Mouse (Mus musculus) midbrain, embryonic 14.5 days (tissue): ENCODE measurements at regions not wholly inside any gene's neighbourhood (a gene's known extent, or its start where the extent isn't known, plus 50 kb on each side); places are given as distances from the start of the nearest gene placed in this dataset.

ENCODE experiments used
- ATAC-seq: fragments of 200-750 bp; cut with Nextera tagmentation; 2 replicates; pipeline ENCODE4 v1.8.0; 2017; ENCODE audit warnings: moderate number of reproducible peaks, moderate library complexity; ENCODE audit not compliant: low FRiP score, low TSS enrichment
- DNase-seq: peaks from one replicate; pipeline ENCODE4 v3.0.0-alpha.2; 2015
- H3K27ac ChIP-seq: fragments of 300-500 bp; sonication (generic); replicated peaks from 2 replicates; pipeline ENCODE4 v1.5.1; 2014; ENCODE audit warnings: mild to moderate bottlenecking, low read depth, low read length, moderate library complexity
- H3K27me3 ChIP-seq: fragments of 300-500 bp; sonication (generic); 2 replicates; pipeline ENCODE4 v1.6.1; 2014; ENCODE audit warnings: low read length, control low read depth, mixed read lengths; ENCODE audit not compliant: control insufficient read depth, insufficient read depth
- H3K36me3 ChIP-seq: fragments of 300-500 bp; sonication (generic); 2 replicates; pipeline ENCODE4 v1.6.1; 2014; ENCODE audit warnings: low read length, control low read depth; ENCODE audit not compliant: control insufficient read depth, insufficient read depth
- H3K4me1 ChIP-seq: fragments of 300-500 bp; sonication (generic); 2 replicates; pipeline ENCODE4 v1.6.1; 2014; ENCODE audit warnings: mild to moderate bottlenecking, antibody characterized with exemption, low read length, control low read depth; ENCODE audit not compliant: control insufficient read depth, insufficient read depth
- H3K4me2 ChIP-seq: fragments of 300-500 bp; sonication (generic); 2 replicates; pipeline ENCODE4 v1.6.1; 2014; ENCODE audit warnings: mild to moderate bottlenecking, low read length, moderate library complexity
- H3K4me3 ChIP-seq: fragments of 300-500 bp; sonication (generic); replicated peaks from 2 replicates; pipeline ENCODE4 v1.5.1; 2014; ENCODE audit warnings: low read depth, low read length
- H3K9ac ChIP-seq: fragments of 300-500 bp; sonication (generic); replicated peaks from 2 replicates; pipeline ENCODE4 v1.6.1; 2014; ENCODE audit warnings: mild to moderate bottlenecking, low read length, moderate library complexity
- H3K9me3 ChIP-seq: fragments of 300-500 bp; sonication (generic); 2 replicates; pipeline ENCODE4 v1.6.1; 2016; ENCODE audit warnings: low read length, control low read depth, mixed read lengths; ENCODE audit not compliant: control insufficient read depth
- WGBS: fragments of 180-500 bp; shearing (Covaris S2); extraction: QIAGEN DNeasy Blood & Tissue Kit; methylation state at CpG from one replicate; pipeline ENCODE4 v1.1.7; 2014; 5-methylcytosine and 5-hydroxymethylcytosine counted together

DNA sequence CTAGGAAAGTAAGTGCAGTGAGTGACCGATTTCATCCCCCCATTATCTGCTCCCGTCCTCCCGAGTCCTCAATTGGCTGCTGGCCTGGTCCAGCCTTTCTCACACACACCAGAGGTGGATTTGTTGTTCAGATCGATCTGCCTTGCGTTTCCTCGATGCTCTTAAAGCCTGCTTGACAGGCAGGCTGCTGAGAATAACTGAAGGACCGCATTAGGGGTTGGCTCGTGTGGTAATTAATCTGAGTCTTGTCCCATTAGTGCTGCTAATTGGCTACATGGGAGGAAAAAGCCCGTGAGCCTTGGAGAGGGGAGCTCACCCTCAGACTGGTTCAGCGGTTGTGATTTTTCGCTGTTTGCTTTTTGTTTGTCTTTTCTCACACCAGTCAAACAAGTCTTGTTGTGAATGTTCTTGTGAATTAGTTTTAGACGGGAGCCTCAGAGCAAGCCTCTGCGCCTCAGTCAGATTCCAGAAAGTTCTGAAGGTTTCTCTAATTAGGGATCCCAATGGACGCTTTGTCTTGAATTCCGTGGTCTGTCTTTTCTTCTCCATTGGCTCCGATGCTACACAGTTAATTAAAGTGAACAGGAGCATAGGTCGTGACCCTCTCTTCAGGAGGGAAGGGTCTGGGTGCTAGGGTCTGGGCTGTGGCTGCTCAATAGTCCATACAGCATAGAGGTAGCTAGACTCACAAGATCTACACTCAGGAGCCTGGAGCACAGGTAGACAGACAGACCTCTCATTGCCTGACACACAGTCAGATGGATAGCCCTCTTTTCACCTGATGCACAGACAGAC lies 226.1 kb upstream of the BB014433 start:
- 34% methylated on average over 17 of the region's 17 CpGs for WGBS
- H3K27me3 ChIP-seq, result no peaks in the 10 kb centered on the region
- H3K4me2 ChIP-seq, result no peak overlapping the region
- no peaks in the 10 kb centered on the region for H3K9me3 ChIP-seq
- 0 out of 2 replicates have a peak, but pooled peaks cover 5% of the 10 kb centered on the region for H3K4me1 ChIP-seq
- H3K27ac ChIP-seq, result no peak overlapping the region
- no peak overlapping the region for H3K4me3 ChIP-seq
- ATAC-seq, result no peak
- DNase-seq, result peak; percentile 31
- no peak overlapping the region for H3K9ac ChIP-seq
- H3K36me3 ChIP-seq, result no peaks in the 10 kb centered on the region

DNA sequence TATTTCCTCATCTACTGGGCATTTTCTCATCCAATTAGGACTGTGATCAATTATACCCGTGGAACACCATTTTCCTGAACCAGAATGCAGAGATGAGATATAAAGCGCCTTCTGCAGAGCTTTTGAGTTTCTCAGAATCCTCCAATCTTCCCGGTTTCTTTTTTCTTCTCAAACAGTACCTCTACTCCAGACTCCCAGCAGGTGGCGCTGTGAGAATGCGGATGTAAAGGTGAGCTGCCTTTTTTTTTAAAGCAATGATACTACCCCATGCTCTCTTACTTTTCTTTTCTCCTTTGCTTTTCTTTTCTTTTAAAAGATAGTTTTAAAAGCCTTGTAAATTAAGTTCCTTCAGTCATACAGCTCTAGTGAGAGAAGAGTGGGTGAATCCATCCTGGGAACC lies 224.4 kb upstream of the BB014433 start:
- peak; percentile 92 for DNase-seq
- Histone ChIP-seq H3K36me3 (no peaks in the 10 kb centered on the region), H3K27ac (no peak overlapping the region), H3K9me3 (no peaks in the 10 kb centered on the region), H3K9ac (no peak overlapping the region), H3K4me1 (0 out of 2 replicates have a peak, but pooled peaks cover 5% of the 10 kb centered on the region), H3K27me3 (no peaks in the 10 kb centered on the region), H3K4me3 (no peak overlapping the region), H3K4me2 (no peak overlapping the region)
- 8% methylated on average over 5 of the region's 5 CpGs for WGBS
- ATAC-seq, result no peak

DNA sequence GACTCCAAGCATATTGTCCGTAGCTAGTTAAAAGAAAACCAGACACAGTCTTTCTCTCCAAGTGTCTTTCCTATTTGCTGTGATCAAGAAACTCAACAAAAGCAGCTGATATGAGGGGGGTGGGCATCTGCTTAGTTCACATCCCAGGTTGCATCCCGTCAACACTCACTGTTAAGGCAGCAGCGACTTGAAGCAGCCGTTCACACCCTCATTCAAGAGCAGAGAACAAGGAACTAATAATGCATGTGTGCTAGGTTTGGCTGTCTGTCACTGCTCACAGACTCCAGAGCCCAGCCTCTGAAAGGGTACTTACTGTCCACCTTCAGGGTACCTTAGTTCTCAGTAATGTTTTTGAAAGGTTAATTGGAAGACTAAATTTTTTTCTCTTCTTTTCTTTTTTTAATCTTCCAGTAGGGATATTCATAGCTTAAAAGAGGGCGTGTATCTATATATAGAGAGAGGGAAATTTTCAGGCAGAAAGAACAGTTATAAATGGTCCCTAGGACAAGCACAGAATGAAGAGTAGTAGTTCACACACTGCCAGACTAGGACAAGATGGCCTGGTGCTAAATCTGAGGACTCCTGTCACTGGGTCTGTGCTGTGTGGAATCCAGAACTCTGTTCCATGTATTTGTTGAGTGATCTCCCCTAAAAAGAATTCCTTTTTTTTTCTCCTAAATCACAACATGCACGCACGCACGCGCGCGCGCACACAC lies 199.1 kb upstream of the BB014433 start:
- H3K27me3 ChIP-seq, result no peaks in the 10 kb centered on the region
- no peak for ATAC-seq

DNA sequence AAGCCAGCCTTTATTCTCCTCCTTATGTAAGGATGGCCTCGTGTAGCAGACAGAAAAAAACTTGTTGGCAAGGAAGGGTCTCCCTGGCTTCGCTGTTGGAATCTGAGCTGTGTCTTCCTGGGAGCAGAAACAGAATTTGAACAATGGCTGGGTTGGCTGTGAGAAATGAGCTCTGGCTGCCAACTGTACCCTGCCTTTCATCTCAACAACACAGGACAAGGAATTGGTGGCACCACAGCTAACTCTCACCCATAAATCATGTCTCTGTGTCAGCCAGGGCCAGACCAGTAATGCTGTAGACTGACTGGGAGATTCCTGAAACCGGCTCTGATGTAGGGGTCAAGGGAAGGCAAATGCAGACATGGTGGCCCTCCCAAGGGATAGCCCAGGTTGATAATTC lies 189.5 kb upstream of the BB014433 start:
- no peak for ATAC-seq
- DNase-seq, result no peak

More for the DNA sequence above, 199.1 kb upstream of the BB014433 start:
- Histone ChIP-seq H3K9me3 (no peaks in the 10 kb centered on the region), H3K4me1 (no peaks in the 10 kb centered on the region), H3K4me3 (no peak overlapping the region), H3K4me2 (no peak overlapping the region), H3K36me3 (no peaks in the 10 kb centered on the region), H3K27ac (no peak overlapping the region), H3K9ac (no peak overlapping the region)
- WGBS, result 94% methylated on average over 12 of the region's 12 CpGs
- DNase-seq, result no peak

GRCm38 (mm10) chr8:15233241-15233640 lies 187.4 kb upstream of the BB014433 start:
- H3K9ac ChIP-seq, result no peak overlapping the region
- WGBS, result 66% methylated on average over 8 of the region's 8 CpGs
- DNase-seq (no peak), ATAC-seq (no peak)
- H3K4me3 ChIP-seq, result no peak overlapping the region
- H3K4me2 ChIP-seq, result no peak overlapping the region
- H3K36me3 ChIP-seq, result no peaks in the 10 kb centered on the region
- H3K27ac ChIP-seq, result no peak overlapping the region
- no peaks in the 10 kb centered on the region for H3K27me3 ChIP-seq
- no peaks in the 10 kb centered on the region for H3K4me1 ChIP-seq
- H3K9me3 ChIP-seq, result no peaks in the 10 kb centered on the region

More for the DNA sequence above, 189.5 kb upstream of the BB014433 start:
- Histone ChIP-seq H3K36me3 (no peaks in the 10 kb centered on the region), H3K4me3 (no peak overlapping the region), H3K4me2 (no peak overlapping the region), H3K27me3 (no peaks in the 10 kb centered on the region), H3K4me1 (no peaks in the 10 kb centered on the region), H3K9ac (no peak overlapping the region), H3K27ac (no peak overlapping the region), H3K9me3 (no peaks in the 10 kb centered on the region)
- 80% methylated on average over 3 of the region's 3 CpGs for WGBS

GRCm38 (mm10) chr8:15230217-15230616 lies 184.3 kb upstream of the BB014433 start:
- H3K27me3 ChIP-seq, result no peaks in the 10 kb centered on the region
- no peak overlapping the region for H3K9ac ChIP-seq
- no peak overlapping the region for H3K4me3 ChIP-seq
- H3K36me3 ChIP-seq, result no peaks in the 10 kb centered on the region
- ATAC-seq (no peak), DNase-seq (no peak)
- no peak overlapping the region for H3K27ac ChIP-seq
- no peaks in the 10 kb centered on the region for H3K9me3 ChIP-seq
- no peaks in the 10 kb centered on the region for H3K4me1 ChIP-seq
- WGBS, result 89% methylated on average over 2 of the region's 2 CpGs
- H3K4me2 ChIP-seq, result no peak overlapping the region

DNA sequence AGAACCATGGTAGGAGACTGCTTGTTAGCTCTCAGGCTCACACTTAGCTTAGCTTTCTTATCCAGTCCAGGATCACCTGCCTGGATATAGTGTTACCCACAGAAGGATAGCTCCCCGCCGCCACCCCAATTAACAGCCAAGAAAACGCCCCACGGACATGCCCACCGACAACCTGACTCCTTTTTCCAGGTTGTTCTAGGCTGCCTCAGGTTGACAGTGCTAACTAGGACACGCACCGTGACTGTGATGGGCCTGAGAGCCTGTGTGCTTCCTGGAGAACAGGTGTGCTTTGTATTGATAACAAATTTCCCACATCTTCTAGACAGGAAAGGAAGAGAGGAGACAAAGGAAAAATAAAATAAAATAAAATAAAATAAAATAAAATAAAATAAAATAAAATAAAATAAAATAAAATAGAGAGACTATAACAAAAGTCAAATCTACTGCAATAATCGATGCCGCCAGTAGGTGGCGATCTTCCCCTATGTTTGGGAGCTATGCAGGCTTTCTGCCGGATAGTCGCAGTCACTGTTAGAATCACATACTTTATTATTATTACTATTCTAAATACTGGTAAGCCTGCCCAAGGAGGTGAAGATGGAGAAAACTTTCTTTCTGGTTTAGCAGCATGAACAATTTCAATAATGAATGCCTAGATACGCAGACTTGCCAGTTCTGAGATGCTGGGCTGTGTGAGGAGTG lies 175.5 kb upstream of the BB014433 start:
- ATAC-seq (no peak), DNase-seq (peak; percentile 91)
- no peaks in the 10 kb centered on the region for H3K4me1 ChIP-seq
- H3K9me3 ChIP-seq, result no peaks in the 10 kb centered on the region
- no peak overlapping the region for H3K4me2 ChIP-seq
- H3K36me3 ChIP-seq, result no peaks in the 10 kb centered on the region
- no peaks in the 10 kb centered on the region for H3K27me3 ChIP-seq
- no peak overlapping the region for H3K9ac ChIP-seq
- no peak overlapping the region for H3K27ac ChIP-seq
- no peak overlapping the region for H3K4me3 ChIP-seq
- WGBS, result 46% methylated on average over 13 of the region's 13 CpGs

GRCm38 (mm10) chr8:15209856-15210521 lies 164.1 kb upstream of the BB014433 start:
- Histone ChIP-seq H3K27ac (no peak overlapping the region), H3K9me3 (no peaks in the 10 kb centered on the region), H3K4me1 (no peaks in the 10 kb centered on the region), H3K9ac (no peak overlapping the region), H3K27me3 (no peaks in the 10 kb centered on the region), H3K4me3 (no peak overlapping the region), H3K4me2 (no peak overlapping the region), H3K36me3 (no peaks in the 10 kb centered on the region)
- 76% methylated on average over 6 of the region's 6 CpGs for WGBS
- ATAC-seq (no peak), DNase-seq (no peak)
